Mouse (Mus musculus) ovary, adult 18-20 months (tissue): ENCODE data around the gene Hfe.
A peak's percentile ranks its signal among the peaks of the same experiment; 100 is the strongest.
"Not testable (repeated sequence)": the region's sequence is repeated elsewhere in the genome, so short reads cannot be mapped to it uniquely, and the experiment has no call there.

Source experiments
- DNase-seq: peaks from one replicate; pipeline ENCODE4 v3.0.0; 2022; ENCODE audit warnings: low spot score, mixed read lengths

The Hfe gene

DNA sequence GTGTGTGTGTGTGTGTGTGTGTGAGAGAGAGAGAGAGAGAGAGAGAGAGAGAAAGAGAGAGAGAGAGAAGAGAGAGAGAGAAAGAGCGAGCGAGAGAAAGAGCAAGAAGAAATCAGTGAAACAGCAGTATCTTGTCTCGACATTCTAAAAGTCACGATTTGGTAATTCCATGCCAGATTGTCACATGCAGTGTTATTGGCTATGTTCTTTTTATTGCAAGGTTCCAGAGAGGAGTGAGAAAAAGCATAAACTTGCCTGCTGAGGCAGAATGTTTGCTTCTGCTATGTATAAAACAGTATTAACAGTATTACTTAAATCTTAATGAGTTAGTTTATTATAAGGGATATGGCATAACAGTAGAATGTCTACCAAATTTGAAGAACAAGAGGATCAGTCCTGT, 24.7 kb downstream of the Hfe start:
- DNase-seq: no peak

DNA sequence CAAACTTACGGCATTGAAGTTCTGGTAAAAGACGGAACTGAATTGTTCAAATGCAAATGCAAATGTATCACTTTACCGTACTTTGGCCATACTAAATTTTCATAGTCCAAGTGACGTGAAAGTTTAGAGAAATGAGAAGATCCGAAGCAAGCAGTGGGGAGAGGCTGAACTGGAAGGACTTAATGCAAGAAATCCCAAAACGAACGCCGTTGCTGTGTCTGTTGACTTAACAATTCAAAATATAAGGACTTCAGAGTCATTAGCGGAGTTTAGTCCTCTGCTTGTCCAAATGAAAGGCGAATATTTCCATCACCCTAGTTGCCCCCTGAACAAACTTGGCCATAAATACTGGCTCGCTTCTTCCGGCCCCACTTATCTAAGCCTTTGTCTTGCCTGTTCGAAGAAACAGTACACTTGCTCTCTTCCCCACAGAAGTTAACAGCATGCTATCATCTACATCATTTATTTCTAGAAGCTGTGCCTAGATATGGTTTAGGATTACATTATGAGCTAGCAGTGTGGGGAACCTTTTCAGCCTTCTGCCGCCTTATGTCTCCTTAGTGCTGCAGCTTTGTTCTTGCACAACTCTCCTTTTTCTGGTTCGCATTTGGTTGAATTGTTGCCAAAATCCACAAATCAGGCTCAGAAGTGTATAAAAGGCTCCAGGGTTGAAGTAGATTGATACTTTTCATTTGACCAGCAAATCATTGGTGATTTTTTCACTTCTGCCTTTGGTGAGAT, 25.4 kb downstream of the Hfe start:
- DNase-seq: no peak

DNA sequence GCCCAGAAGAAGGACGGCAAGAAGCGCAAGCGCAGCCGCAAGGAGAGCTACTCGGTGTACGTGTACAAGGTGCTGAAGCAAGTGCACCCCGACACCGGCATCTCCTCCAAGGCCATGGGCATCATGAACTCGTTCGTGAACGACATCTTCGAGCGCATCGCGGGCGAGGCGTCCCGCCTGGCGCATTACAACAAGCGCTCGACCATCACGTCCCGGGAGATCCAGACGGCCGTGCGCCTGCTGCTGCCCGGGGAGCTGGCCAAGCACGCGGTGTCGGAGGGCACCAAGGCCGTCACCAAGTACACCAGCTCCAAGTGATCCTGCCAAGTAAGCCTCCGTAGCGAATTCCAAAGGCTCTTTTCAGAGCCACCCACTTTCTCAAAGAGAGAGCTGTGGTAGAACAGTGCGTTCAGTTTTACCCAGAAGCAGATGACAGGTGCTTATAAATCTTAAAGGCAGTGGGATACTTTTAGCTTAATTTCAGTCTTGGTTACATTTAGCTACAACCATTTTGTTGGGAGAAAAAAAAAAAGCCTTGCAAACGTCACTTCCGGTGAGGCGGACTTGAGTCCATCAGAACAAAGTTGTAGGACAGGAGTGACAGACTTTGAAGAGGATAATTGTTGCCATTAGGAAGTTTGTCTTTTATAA, 26.2 kb downstream of the Hfe start:
- not testable (repeated sequence) for DNase-seq

DNA sequence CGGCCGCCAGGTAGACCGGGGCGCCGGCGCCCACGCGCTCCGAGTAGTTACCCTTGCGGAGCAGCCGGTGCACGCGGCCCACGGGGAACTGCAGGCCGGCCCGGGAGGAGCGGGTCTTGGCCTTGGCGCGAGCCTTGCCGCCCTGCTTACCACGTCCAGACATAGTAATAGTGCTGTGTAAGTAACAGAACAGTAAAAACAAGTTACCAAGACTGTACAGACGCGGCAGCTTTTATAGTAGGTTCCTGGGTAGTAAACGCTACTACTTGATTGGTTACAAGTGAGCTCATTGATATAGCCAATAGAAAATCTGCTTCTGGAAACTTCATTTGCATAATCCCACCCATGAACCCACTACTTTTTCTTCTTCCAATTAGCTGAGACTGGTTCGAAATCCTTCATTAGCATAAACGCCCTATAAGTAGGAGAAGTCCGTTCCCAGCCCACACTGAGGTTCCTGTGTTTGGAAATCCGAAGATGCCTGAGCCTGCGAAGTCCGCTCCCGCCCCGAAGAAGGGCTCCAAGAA, 26.8 kb downstream of the Hfe start, which contains the start of the genes Hist1h2ac and Hist1h2bc:
Hist1h2ac (minus strand) TSS at position 194 of the 527 bp plus-strand sequence.
Hist1h2bc (plus strand) TSS at position 445 of the 527 bp plus-strand sequence.
- peak; percentile 82 for DNase-seq

GRCm38 (mm10) chr13:23682947-23683754, 27.5 kb downstream of the Hfe start:
- DNase-seq: not testable (repeated sequence)

GRCm38 (mm10) chr13:23682623-23682946, 28.1 kb downstream of the Hfe start:
- DNase-seq: no peak

DNA sequence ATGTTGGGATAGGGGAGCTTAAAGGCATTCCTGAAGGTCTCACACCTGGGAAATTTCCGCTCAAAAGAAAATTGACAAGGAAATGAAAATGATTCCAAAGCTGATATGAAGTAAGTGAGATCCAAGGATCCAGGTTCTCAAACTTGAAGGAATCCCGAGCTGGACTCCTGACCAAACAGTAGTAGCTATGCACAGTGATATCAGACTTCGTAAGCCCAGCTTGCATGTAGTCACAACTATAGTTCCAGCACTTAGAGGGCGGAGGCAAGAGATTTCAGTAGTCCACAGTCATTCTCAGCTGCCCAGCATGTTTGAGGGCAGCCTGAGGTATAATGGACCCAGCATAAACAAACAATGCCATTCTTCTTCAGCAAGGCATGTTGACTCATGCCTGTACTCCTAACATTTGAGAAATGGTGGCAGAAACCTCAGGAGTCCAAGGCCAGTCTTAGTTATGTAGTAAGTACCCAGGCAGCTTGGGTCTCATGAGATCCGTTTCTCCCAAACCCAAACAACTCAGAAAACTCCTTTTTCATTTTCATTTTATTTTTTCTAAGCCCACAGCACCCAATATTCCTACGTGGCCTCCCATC, 28.6 kb downstream of the Hfe start:
- DNase-seq: no peak

GRCm38 (mm10) chr13:23662536-23662935, 48.1 kb downstream of the Hfe start:
- DNase-seq: no peak

GRCm38 (mm10) chr13:23659636-23660366, 50.9 kb downstream of the Hfe start:
- DNase-seq: no peak
